ENCODE assay signal across 23 mouse cellular contexts in genomic region chr13:98374979-98375378, GRCm38 (mm10). TPM values are rescaled to one million over a fixed set of nuclear protein-coding genes. Genes with fewer than 3 reads are reported as not detected.
"Had no signal": no experiment of that assay in that cellular context is flagged by ENCODE, and none has a peak within 500 bp of the region (broad histone marks: within the 10 kb centered on the region; RNA-seq: fewer than 3 reads in every experiment).

No protein-coding gene starts in this region.

- H3K4me3 ChIP-seq: lung, embryonic 15.5 days; megakaryocyte, embryonic 14.5 days; midbrain, embryonic 13.5 days; midbrain, embryonic 15.5 days; neural tube, embryonic 12.5 days; stomach, embryonic 15.5 days had no signal

- H3K4me2 ChIP-seq: lung, embryonic 15.5 days; midbrain, embryonic 11.5 days; midbrain, embryonic 13.5 days; midbrain, embryonic 15.5 days; neural tube, embryonic 12.5 days; stomach, embryonic 15.5 days had no signal

- H3K9ac ChIP-seq: liver, postnatal 0 days; lung, embryonic 15.5 days; midbrain, embryonic 13.5 days; midbrain, embryonic 15.5 days; neural tube, embryonic 12.5 days; stomach, embryonic 15.5 days had no signal

- H3K4me1 ChIP-seq: lung, embryonic 15.5 days; megakaryocyte, embryonic 14.5 days; midbrain, embryonic 13.5 days; midbrain, embryonic 15.5 days; neural tube, embryonic 12.5 days; stomach, embryonic 15.5 days had no signal

- H3K36me3 ChIP-seq: lung, embryonic 15.5 days; midbrain, embryonic 13.5 days; midbrain, embryonic 15.5 days; neural tube, embryonic 12.5 days; stomach, embryonic 15.5 days had no signal

- H3K9me3 ChIP-seq: lung, embryonic 15.5 days; midbrain, embryonic 13.5 days; midbrain, embryonic 15.5 days; neural tube, embryonic 12.5 days; stomach, embryonic 15.5 days had no signal

- ATAC-seq: liver, postnatal 0 days; lung, postnatal 0 days; midbrain, embryonic 13.5 days; midbrain, embryonic 15.5 days had no signal

- H3K27ac ChIP-seq: lung, embryonic 15.5 days; macrophage; midbrain, embryonic 13.5 days; midbrain, embryonic 15.5 days; neural tube, embryonic 12.5 days; stomach, embryonic 15.5 days; stomach, postnatal 0 days had no signal

- DNase-seq: liver, postnatal 0 days; lung, adult 2 months; lung, postnatal 14 days; lung, postnatal 36 days; right cerebral cortex, postnatal 14 days; thymus, adult 2 months; thymus, postnatal 25 days; thymus, postnatal 4 days had no signal

RNA-seq across cellular contexts. Expression of gene Foxd1, which starts 20.9 kb away (rescaled TPM):
- total RNA-seq: megakaryocyte progenitor cell, adult 5-6 weeks; neutrophil, adult 5-6 weeks had no signal
- polyA plus RNA-seq: liver, postnatal 0 days; macrophage; spleen, adult 2 months; stomach, embryonic 15.5 days; stomach, postnatal 0 days; testis, adult 2 months; urinary bladder, adult 2 months had no signal
